Mouse (Mus musculus): ENCODE measurements around the gene Kcnc2. TPM values are rescaled to one million over a fixed set of nuclear protein-coding genes. Genes with fewer than 3 reads are reported as not detected.

Gene Kcnc2
- polyA plus RNA-seq, 1 experiment from 2014 or later, result 0.39 TPM

GRCm38 (mm10) chr10:112423327-112423726 lies 152.4 kb downstream of the Kcnc2 start:
- H3K9ac ChIP-seq (ENCODE audit: low read depth, low read length), result no peak overlapping the region
- H3K36me3 ChIP-seq (ENCODE audit: control insufficient read depth, insufficient read depth), result no peaks in the 10 kb centered on the region
- no peaks in the 10 kb centered on the region for H3K9me3 ChIP-seq (ENCODE audit: control insufficient read depth)
- ATAC-seq, result no peak
- H3K4me3 ChIP-seq (ENCODE audit: low read depth, low read length), result no peak overlapping the region
- no peaks in the 10 kb centered on the region for H3K4me1 ChIP-seq (replicated peaks; ENCODE audit: control insufficient read depth, insufficient read depth, low read length)
- no peak overlapping the region for H3K4me2 ChIP-seq (replicated peaks; ENCODE audit: low read depth)
- H3K27me3 ChIP-seq (replicated peaks; ENCODE audit: control insufficient read depth, insufficient read depth, low read length), result no peaks in the 10 kb centered on the region
- TF ChIP-seq CTCF (IDR thresholded peaks at IDR 0.05; ENCODE audit: low read depth), result no peak
- 45% methylated on average over 10 of the region's 10 CpGs for WGBS
- H3K27ac ChIP-seq (ENCODE audit: low read depth, low read length), result no peak overlapping the region

GRCm38 (mm10) chr10:112436950-112437349 lies 166.0 kb downstream of the Kcnc2 start:
- no peak overlapping the region for H3K4me3 ChIP-seq (ENCODE audit: low read depth, low read length)
- H3K4me1 ChIP-seq (replicated peaks; ENCODE audit: control insufficient read depth, insufficient read depth, low read length), result no peaks in the 10 kb centered on the region
- H3K9me3 ChIP-seq (ENCODE audit: control insufficient read depth), result no peaks in the 10 kb centered on the region
- no peak overlapping the region for H3K9ac ChIP-seq (ENCODE audit: low read depth, low read length)
- no peaks in the 10 kb centered on the region for H3K27me3 ChIP-seq (replicated peaks; ENCODE audit: control insufficient read depth, insufficient read depth, low read length)
- no peak for ATAC-seq
- H3K36me3 ChIP-seq (ENCODE audit: control insufficient read depth, insufficient read depth), result no peaks in the 10 kb centered on the region
- H3K27ac ChIP-seq (ENCODE audit: low read depth, low read length), result no peak overlapping the region
- 79% methylated on average over 2 of the region's 2 CpGs for WGBS
- TF ChIP-seq CTCF (IDR thresholded peaks at IDR 0.05; ENCODE audit: low read depth), result no peak
- H3K4me2 ChIP-seq (replicated peaks; ENCODE audit: low read depth), result no peak overlapping the region

GRCm38 (mm10) chr10:112444640-112445039 lies 173.7 kb downstream of the Kcnc2 start:
- Histone ChIP-seq H3K36me3 (ENCODE audit: control insufficient read depth, insufficient read depth) (no peaks in the 10 kb centered on the region), H3K27ac (ENCODE audit: low read depth, low read length) (no peak overlapping the region), H3K9me3 (ENCODE audit: control insufficient read depth) (no peaks in the 10 kb centered on the region), H3K4me3 (ENCODE audit: low read depth, low read length) (no peak overlapping the region), H3K4me1 (replicated peaks; ENCODE audit: control insufficient read depth, insufficient read depth, low read length) (no peaks in the 10 kb centered on the region), H3K9ac (ENCODE audit: low read depth, low read length) (no peak overlapping the region), H3K4me2 (replicated peaks; ENCODE audit: low read depth) (no peak overlapping the region), H3K27me3 (replicated peaks; ENCODE audit: control insufficient read depth, insufficient read depth, low read length) (no peaks in the 10 kb centered on the region)
- no peak for TF ChIP-seq CTCF (IDR thresholded peaks at IDR 0.05; ENCODE audit: low read depth)
- WGBS, result 64% methylated on average over 4 of the region's 4 CpGs
- no peak for ATAC-seq

- Histone ChIP-seq H3K4me2 (replicated peaks; ENCODE audit: low read depth) (no peak overlapping the region), H3K36me3 (ENCODE audit: control insufficient read depth, insufficient read depth) (no peaks in the 10 kb centered on the region), H3K9me3 (ENCODE audit: control insufficient read depth) (no peaks in the 10 kb centered on the region), H3K27ac (ENCODE audit: low read depth, low read length) (no peak overlapping the region), H3K4me1 (replicated peaks; ENCODE audit: control insufficient read depth, insufficient read depth, low read length) (no peaks in the 10 kb centered on the region), H3K9ac (ENCODE audit: low read depth, low read length) (no peak overlapping the region), H3K4me3 (ENCODE audit: low read depth, low read length) (no peak overlapping the region), H3K27me3 (replicated peaks; ENCODE audit: control insufficient read depth, insufficient read depth, low read length) (no peaks in the 10 kb centered on the region)
- no peak for ATAC-seq
- TF ChIP-seq CTCF (IDR thresholded peaks at IDR 0.05; ENCODE audit: low read depth), result no peak
- 77% methylated on average over 5 of the region's 5 CpGs for WGBS
Observed at GRCm38 (mm10) chr10:112450910-112451309, 180.0 kb downstream of the Kcnc2 start.

- no peak for ATAC-seq
- H3K4me2 ChIP-seq (replicated peaks; ENCODE audit: low read depth), result no peak overlapping the region
- no peaks in the 10 kb centered on the region for H3K36me3 ChIP-seq (ENCODE audit: control insufficient read depth, insufficient read depth)
- H3K27me3 ChIP-seq (replicated peaks; ENCODE audit: control insufficient read depth, insufficient read depth, low read length), result no peaks in the 10 kb centered on the region
- TF ChIP-seq CTCF (IDR thresholded peaks at IDR 0.05; ENCODE audit: low read depth), result no peak
- no peak overlapping the region for H3K27ac ChIP-seq (ENCODE audit: low read depth, low read length)
- no peaks in the 10 kb centered on the region for H3K4me1 ChIP-seq (replicated peaks; ENCODE audit: control insufficient read depth, insufficient read depth, low read length)
- 81% methylated on average over 6 of the region's 6 CpGs for WGBS
- H3K9me3 ChIP-seq (ENCODE audit: control insufficient read depth), result no peaks in the 10 kb centered on the region
- no peak overlapping the region for H3K9ac ChIP-seq (ENCODE audit: low read depth, low read length)
- H3K4me3 ChIP-seq (ENCODE audit: low read depth, low read length), result no peak overlapping the region
Observed at GRCm38 (mm10) chr10:112468689-112469384, 197.9 kb downstream of the Kcnc2 start.

GRCm38 (mm10) chr10:112474122-112474810 lies 203.3 kb downstream of the Kcnc2 start:
- Histone ChIP-seq H3K27ac (ENCODE audit: low read depth, low read length) (no peak overlapping the region), H3K9ac (ENCODE audit: low read depth, low read length) (no peak overlapping the region), H3K9me3 (ENCODE audit: control insufficient read depth) (no peaks in the 10 kb centered on the region), H3K4me3 (ENCODE audit: low read depth, low read length) (no peak overlapping the region), H3K4me1 (replicated peaks; ENCODE audit: control insufficient read depth, insufficient read depth, low read length) (no peaks in the 10 kb centered on the region), H3K4me2 (replicated peaks; ENCODE audit: low read depth) (no peak overlapping the region), H3K27me3 (replicated peaks; ENCODE audit: control insufficient read depth, insufficient read depth, low read length) (no peaks in the 10 kb centered on the region), H3K36me3 (ENCODE audit: control insufficient read depth, insufficient read depth) (no peaks in the 10 kb centered on the region)
- WGBS, result 85% methylated on average over 6 of the region's 6 CpGs
- TF ChIP-seq CTCF (IDR thresholded peaks at IDR 0.05; ENCODE audit: low read depth), result no peak
- no peak for ATAC-seq

All from intestine, postnatal 0 days (tissue).